Mouse (Mus musculus) ES-Bruce4 (cell line): ENCODE results near the gene Tshz2. TPM values are rescaled to one million over a fixed set of nuclear protein-coding genes. Genes with fewer than 3 reads are reported as not detected.

Experiments used
- H3K27ac ChIP-seq: 2 replicates; pipeline ENCODE4 v1.5.1; 2012; ENCODE audit warnings: low read length, inconsistent platforms; ENCODE audit not compliant: insufficient read depth
- H3K27me3 ChIP-seq: 2 replicates; pipeline ENCODE4 v1.6.1; 2012; ENCODE audit warnings: mild to moderate bottlenecking, low read length, inconsistent platforms; ENCODE audit not compliant: control insufficient read depth, poor library complexity, insufficient read depth, severe bottlenecking
- H3K36me3 ChIP-seq: 2 replicates; pipeline ENCODE4 v1.6.1; 2012; ENCODE audit warnings: inconsistent platforms, mild to moderate bottlenecking, low read length, moderate library complexity; ENCODE audit not compliant: control insufficient read depth, poor library complexity, insufficient read depth, severe bottlenecking
- H3K4me1 ChIP-seq: one replicate; pipeline ENCODE4 v1.8.1; 2011; ENCODE audit warnings: low read length; ENCODE audit not compliant: control insufficient read depth, insufficient read depth
- H3K4me3 ChIP-seq: 2 replicates; pipeline ENCODE4 v1.5.1; 2011; ENCODE audit warnings: low read depth, mild to moderate bottlenecking, low read length
- H3K9ac ChIP-seq: 2 replicates; pipeline ENCODE4 v1.6.1; 2012; ENCODE audit warnings: low read depth, mild to moderate bottlenecking, inconsistent platforms; ENCODE audit not compliant: poor library complexity, severe bottlenecking
- H3K9me3 ChIP-seq: replicated peaks from 2 replicates; pipeline ENCODE4 v1.6.1; 2012; ENCODE audit warnings: mild to moderate bottlenecking, low read length, inconsistent platforms; ENCODE audit not compliant: control insufficient read depth, poor library complexity, insufficient read depth, severe bottlenecking
- CTCF ChIP-seq: IDR thresholded peaks from one replicate; pipeline ENCODE4 v1.8.1; 2011; ENCODE audit warnings: low read depth, low read length
- EP300 ChIP-seq: IDR thresholded peaks from 2 replicates; pipeline ENCODE4 v1.6.1; 2011; ENCODE audit warnings: low read depth, low read length; ENCODE audit not compliant: insufficient read depth
- POLR2A ChIP-seq: IDR thresholded peaks from one replicate; pipeline ENCODE4 v1.8.1; 2011; ENCODE audit warnings: low read length; ENCODE audit not compliant: insufficient read depth
- polyA plus RNA-seq: library from polyadenylated mRNA; stranded (reverse); fragments of >200 nt; gene quantifications from 2 replicates; pipeline ENCODE4 v1.2.4, GENCODE M21; 2011; ENCODE audit warnings: low read depth; ENCODE audit not compliant: missing spikeins, insufficient read depth, insufficient read length

Gene Tshz2
- polyA plus RNA-seq, 1 experiment = 0.24 TPM

GRCm38 (mm10) chr2:169926016-169926415 is 293.2 kb downstream of the Tshz2 start:
- Histone ChIP-seq H3K4me3 (no peak overlapping the region), H3K27ac (no peak overlapping the region), H3K4me1 (no peaks in the 10 kb centered on the region), H3K9me3 (no peaks in the 10 kb centered on the region), H3K27me3 (no peaks in the 10 kb centered on the region), H3K9ac (no peak overlapping the region), H3K36me3 (no peaks in the 10 kb centered on the region)
- no peak for TF ChIP-seq EP300

GRCm38 (mm10) chr2:169927401-169927800 is 294.6 kb downstream of the Tshz2 start:
- Histone ChIP-seq H3K4me3 (no peak overlapping the region), H3K27me3 (no peaks in the 10 kb centered on the region), H3K4me1 (no peaks in the 10 kb centered on the region), H3K9ac (no peak overlapping the region), H3K27ac (no peak overlapping the region), H3K9me3 (no peaks in the 10 kb centered on the region), H3K36me3 (no peaks in the 10 kb centered on the region)
- TF ChIP-seq CTCF = no peak
- TF ChIP-seq EP300 = no peak
- TF ChIP-seq POLR2A = no peak

- TF ChIP-seq CTCF (no peak), POLR2A (no peak), EP300 (no peak)
- no peaks in the 10 kb centered on the region for H3K4me1 ChIP-seq
- no peaks in the 10 kb centered on the region for H3K9me3 ChIP-seq
- H3K27ac ChIP-seq = no peak overlapping the region
- H3K27me3 ChIP-seq = no peaks in the 10 kb centered on the region
- no peak overlapping the region for H3K9ac ChIP-seq
- no peak overlapping the region for H3K4me3 ChIP-seq
- no peaks in the 10 kb centered on the region for H3K36me3 ChIP-seq
These were observed 295.8 kb downstream of the Tshz2 start for GRCm38 (mm10) chr2:169928447-169929120.

- H3K4me3 ChIP-seq = peak overlapping the region; percentile 10; the same call in 1 of the 2 replicates
- H3K9ac ChIP-seq = no peak overlapping the region
- no peaks in the 10 kb centered on the region for H3K4me1 ChIP-seq
- H3K9me3 ChIP-seq = no peaks in the 10 kb centered on the region
- no peaks in the 10 kb centered on the region for H3K36me3 ChIP-seq
- no peaks in the 10 kb centered on the region for H3K27me3 ChIP-seq
- H3K27ac ChIP-seq = no peak overlapping the region
- TF ChIP-seq CTCF = no peak
- no peak for TF ChIP-seq POLR2A
- TF ChIP-seq EP300 = no peak
These were observed 297.0 kb downstream of the Tshz2 start for GRCm38 (mm10) chr2:169929540-169930497.

- Histone ChIP-seq H3K36me3 (no peaks in the 10 kb centered on the region), H3K27me3 (no peaks in the 10 kb centered on the region), H3K9ac (no peak overlapping the region), H3K4me3 (no peak overlapping the region), H3K9me3 (no peaks in the 10 kb centered on the region), H3K4me1 (no peaks in the 10 kb centered on the region), H3K27ac (no peak overlapping the region)
- no peak for TF ChIP-seq POLR2A
- no peak for TF ChIP-seq EP300
- no peak for TF ChIP-seq CTCF
These were observed 302.8 kb downstream of the Tshz2 start for GRCm38 (mm10) chr2:169935642-169936041.
